9 mouse cellular contexts compared by ENCODE assay signal in the genomic region with DNA sequence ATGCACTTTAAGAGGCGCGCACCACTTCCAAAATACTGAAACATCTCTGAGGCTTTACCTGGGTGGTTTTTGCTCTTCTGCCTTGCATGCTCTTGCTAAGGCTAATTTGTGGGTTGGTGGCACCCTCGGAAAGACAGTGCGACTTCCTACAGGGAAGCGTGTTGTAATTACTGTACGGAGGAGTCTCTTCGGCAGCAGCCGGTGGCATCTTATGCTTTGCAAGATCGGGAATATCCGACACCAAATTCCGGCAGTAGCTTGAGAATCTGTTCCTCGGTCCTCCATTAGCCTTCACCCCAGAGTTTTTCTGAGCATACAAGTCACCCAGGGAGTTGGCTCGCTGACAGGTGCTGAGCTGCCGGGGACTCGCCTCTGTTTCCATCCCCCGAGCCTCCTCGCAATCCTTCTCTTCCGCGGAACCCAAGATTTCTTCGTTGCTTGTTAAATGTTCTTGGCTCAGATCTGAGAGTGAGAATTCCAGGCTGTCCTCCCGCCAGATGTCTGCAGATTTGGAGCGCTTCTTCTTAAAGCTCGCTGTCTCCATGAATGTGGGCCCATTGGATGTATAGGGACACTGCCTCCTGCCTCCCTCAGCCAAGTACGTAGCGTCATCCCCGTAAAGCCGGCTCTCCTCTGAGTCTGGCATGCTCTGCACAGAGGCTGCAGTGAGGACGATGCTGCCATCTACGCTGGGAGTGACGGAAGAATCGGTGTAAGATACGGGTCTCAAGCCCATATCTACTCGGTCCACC.
A peak's percentile ranks its signal among the peaks of the same experiment; 100 is the strongest.
DNase-seq lines count a peak whose midpoint lies in the region; ATAC-seq lines count a peak whose summit lies in the region.
"Had no signal": no experiment of that assay in that cellular context is flagged by ENCODE, and none has a peak within 500 bp of the region (broad histone marks: within the 10 kb centered on the region; RNA-seq: fewer than 3 reads in every experiment).

No protein-coding gene starts in this region.

- no peaks in the 10 kb centered on the region for H3K27me3 ChIP-seq in heart, embryonic 12.5 days (replicated peaks)
- H3K27me3 ChIP-seq: lung, embryonic 15.5 days had no signal

- H3K9me3 ChIP-seq in heart, embryonic 12.5 days (replicated peaks): no peaks in the 10 kb centered on the region; the same call in 1 of the 2 replicates
- H3K9me3 ChIP-seq: lung, embryonic 15.5 days had no signal

- ATAC-seq in heart, embryonic 12.5 days (ENCODE audit: insufficient number of reproducible peaks, low FRiP score): no peak
- no peak for ATAC-seq in CD4-positive, CD25-positive, alpha-beta regulatory T cell, adult 4 months

- no peaks in the 10 kb centered on the region for H3K4me1 ChIP-seq in heart, embryonic 12.5 days (replicated peaks)

- H3K4me3 ChIP-seq in heart, embryonic 12.5 days: no peak overlapping the region
- H3K4me3 ChIP-seq: erythroblast, embryonic 14.5 days; lung, embryonic 15.5 days had no signal

- H3K27ac ChIP-seq in heart, embryonic 12.5 days (ENCODE audit: poor library complexity, severe bottlenecking): no peak overlapping the region
- H3K27ac ChIP-seq: lung, embryonic 15.5 days had no signal

- peaks cover 3% of the 10 kb centered on the region; the same call in 1 of the 2 replicates for H3K36me3 ChIP-seq in heart, embryonic 12.5 days
- H3K36me3 ChIP-seq: lung, embryonic 15.5 days had no signal

- H3K9ac ChIP-seq in heart, embryonic 12.5 days: no peak overlapping the region
- H3K9ac ChIP-seq: lung, embryonic 15.5 days had no signal

- 81% methylated on average over 33 of the region's 33 CpGs for WGBS in heart, embryonic 12.5 days

- DNase-seq in lung, postnatal 10 days: peak; percentile 43
- no peak for DNase-seq in lung, postnatal 14 days
- DNase-seq in cerebellum, adult 9-11 months: peak; percentile 78
- peak; percentile 25 for DNase-seq in gastrocnemius, postnatal 25 days
- peak; percentile 81 for DNase-seq in right cerebral cortex, postnatal 25 days

- no peak overlapping the region for H3K4me2 ChIP-seq in heart, embryonic 12.5 days
- H3K4me2 ChIP-seq: lung, embryonic 15.5 days had no signal
